Mouse (Mus musculus) spleen, postnatal 4 days (tissue): ENCODE results near the gene Olfr1367.

Source experiments
- DNase-seq, 2 experiments: peaks; one replicate each; pipeline ENCODE4 v3.0.0; 2022; ENCODE audit warnings: low spot score in 2 of 2

Olfr1367 gene

GRCm38 (mm10) chr13:21346610-21347009 lies at the start of gene Olfr1367:
TSS of gene Olfr1367 (plus strand) at chr13:21346910.
- DNase-seq, result no peak

GRCm38 (mm10) chr13:21298557-21298956 lies 48.2 kb upstream of the Olfr1367 start:
- no peak for DNase-seq

GRCm38 (mm10) chr13:21304483-21305066 lies 42.1 kb upstream of the Olfr1367 start:
- no peak for DNase-seq

DNA sequence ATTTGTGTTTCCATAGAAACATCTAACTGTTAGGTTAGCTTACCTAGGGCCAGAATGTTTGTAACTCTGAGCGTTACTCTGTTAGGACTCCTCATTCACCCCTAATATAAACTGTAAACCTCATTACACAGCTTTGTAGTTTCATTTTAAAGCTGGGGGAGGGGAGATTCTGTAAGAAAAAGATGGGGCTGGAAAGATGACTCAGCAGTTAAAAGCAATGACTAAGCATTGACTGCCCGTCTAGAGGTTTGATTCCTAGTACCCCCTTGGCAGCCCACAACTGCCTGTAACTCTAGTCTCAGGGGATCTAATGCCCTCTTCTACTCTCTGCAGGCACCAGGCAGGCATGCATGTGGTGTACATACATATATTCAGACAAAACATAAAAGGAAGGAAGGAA lies 36.9 kb upstream of the Olfr1367 start:
- DNase-seq, result no peak

DNA sequence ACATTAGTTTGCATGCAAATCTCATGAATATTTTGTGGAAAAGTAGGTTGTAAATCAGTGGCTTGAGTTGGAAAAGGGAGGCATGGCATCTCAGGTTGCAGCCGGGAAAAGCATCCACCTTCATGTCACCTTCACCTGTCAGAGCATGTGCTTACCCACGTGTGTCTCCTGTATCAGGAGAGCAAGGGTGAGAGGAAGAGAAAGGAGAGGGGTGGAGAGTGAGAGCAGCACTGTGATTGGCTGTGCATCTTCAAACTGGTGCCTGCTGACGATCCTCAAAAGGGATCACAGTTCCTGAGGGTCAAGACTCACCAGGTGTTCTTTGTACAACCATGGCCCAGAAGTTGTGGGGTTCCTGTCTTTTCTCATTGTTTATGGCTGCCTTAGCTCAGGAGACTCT lies 34.8 kb upstream of the Olfr1367 start, which contains the start of gene Gpx6:
Gene Gpx6 (plus strand): TSS at position 200 of the 400 bp plus-strand sequence.
- DNase-seq, result no peak

DNA sequence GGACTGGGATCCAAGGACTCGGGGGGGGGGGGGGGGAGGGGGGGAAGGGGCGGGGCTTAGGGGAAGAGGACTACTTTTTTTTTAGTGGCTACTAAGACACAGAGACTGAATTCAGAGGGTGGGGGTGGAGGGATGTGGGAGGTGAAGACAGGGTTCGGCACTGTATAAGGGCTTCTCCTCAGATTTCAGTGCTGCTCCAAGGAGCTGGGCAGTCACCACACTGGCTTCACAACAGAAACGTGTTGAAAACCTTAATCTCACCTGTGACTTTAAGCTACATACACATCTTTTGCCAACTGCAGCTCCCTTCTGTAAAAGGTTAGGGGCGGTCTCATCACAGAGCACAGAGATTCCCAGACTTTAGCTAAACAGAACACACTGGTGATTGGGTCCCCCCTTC lies 33.9 kb upstream of the Olfr1367 start:
- no peak for DNase-seq

GRCm38 (mm10) chr13:21313903-21314302 lies 32.8 kb upstream of the Olfr1367 start:
- no peak for DNase-seq

- no peak for DNase-seq
Observed at GRCm38 (mm10) chr13:21320262-21320661, 26.4 kb upstream of the Olfr1367 start.

DNA sequence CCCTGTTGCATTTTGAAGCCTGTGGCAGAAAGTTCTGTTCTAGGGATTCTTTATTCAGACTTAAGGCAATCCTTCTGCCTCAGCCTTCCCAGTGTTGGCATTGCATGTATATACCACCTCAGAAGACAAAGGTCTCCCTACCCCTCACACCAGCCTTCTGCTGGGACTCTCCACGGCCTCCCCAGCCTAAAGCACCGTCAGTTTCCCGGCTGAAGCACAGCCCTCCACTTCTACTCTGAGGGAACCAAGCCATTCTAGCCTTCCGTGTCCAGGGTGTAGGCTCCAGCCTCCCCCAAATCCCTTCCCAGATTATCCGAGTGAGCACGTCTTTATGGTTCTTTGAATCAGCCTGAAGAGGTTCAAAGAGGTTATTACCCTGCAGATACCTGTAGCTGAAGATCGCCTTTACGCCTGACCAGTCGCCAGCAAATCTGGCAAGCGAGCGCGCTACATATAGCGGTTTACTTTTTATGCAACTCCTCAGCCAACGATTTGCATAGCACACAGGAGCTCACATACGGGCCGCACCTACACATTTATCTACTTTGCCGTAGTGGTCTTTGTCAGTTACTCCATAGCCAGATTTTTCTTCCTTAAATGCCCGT lies 24.7 kb upstream of the Olfr1367 start:
- DNase-seq, result no peak

DNA sequence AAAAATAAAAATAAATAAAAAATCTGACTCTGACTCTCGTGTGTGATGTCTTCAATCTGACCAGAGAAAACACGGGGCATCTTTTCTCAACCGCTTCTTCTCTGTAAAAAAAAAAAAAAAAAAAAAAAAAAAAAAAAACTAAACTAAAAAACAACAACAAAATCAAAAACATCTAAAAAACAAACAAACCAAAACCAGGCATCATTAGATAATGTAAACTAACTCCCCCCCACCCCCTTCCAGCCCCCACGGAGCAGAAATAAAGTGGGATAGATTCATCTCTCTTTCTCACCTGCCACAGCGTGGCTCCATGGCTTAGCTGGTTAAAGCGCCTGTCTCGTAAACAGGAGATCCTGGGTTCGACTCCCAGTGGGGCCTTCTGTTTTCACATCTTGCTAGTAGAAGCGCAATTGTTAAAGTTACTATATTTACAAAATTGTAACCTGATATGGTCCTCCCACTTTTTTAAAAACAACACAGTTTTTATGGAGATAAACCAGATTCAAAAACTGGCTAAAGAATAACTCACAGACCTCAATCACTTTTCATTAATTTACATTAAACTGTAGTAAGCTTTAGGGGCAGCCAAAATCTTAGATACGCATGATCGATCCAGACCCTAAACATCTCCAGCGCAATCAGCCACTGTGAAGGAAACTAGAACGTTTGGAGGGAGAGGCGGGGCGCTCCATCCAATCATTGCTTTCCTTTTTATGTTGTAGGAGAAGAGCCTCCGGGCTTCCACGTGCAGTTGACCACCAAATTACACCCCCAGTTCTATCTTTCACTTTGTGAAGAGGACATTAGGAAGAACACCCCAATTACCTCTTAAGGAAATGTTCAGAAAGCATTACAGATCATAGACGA lies 24.0 kb upstream of the Olfr1367 start:
- no peak for DNase-seq

DNA sequence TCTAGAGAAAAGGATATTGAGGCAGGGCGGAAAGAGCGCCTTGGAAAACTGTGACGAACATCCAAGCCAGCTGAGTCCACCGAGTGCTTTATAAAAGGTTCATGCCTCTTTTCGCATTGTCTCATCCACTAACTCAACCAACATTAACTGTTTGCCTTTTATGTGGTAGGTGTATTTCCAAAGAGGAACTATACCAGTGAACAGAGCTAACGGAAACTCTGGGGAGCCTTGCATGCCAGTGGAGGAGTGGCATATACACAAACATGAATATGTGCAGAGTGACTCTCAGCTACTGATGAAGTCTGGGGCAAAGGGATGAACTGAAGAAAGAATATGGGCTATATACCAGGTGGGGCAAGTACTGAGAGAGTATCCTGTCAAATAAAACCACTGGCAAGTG lies 23.3 kb upstream of the Olfr1367 start:
- no peak for DNase-seq

- DNase-seq, result no peak
Observed at GRCm38 (mm10) chr13:21326191-21326590, 20.5 kb upstream of the Olfr1367 start.

GRCm38 (mm10) chr13:21326657-21327211 lies 20.0 kb upstream of the Olfr1367 start:
- DNase-seq, result peak; percentile 53 to 80

GRCm38 (mm10) chr13:21327424-21327823 lies 19.3 kb upstream of the Olfr1367 start:
- peak in 1 of 2 experiments; percentile 47 for DNase-seq

DNA sequence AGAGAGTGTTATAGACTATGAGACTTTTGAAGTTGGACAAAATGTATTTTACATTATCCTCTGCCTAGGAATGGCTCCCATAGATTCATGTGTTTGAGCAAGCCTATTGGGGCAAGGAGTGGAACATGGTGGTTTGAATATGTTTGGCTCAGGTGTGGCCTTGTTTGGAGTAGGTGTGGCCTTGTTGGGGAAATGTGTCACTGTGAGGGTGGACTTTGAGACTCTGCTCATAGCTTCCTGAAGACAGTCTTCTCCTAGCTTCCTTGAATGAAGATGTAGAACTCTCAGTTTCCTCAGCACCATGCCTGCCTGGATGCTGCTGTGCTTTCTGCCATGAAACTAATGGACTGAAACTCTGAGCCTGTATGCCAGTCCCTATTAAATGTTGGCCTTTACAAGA lies 3.9 kb downstream of the Olfr1367 start:
- no peak for DNase-seq

- DNase-seq, result peak; percentile 78 to 82
Observed at GRCm38 (mm10) chr13:21362621-21363248, 16.0 kb downstream of the Olfr1367 start, which contains the start of gene Zscan12. TSS of gene Zscan12 (plus strand) at chr13:21362820.

- DNase-seq, result no peak
Observed at GRCm38 (mm10) chr13:21363719-21364118, 17.0 kb downstream of the Olfr1367 start.

- no peak for DNase-seq
Observed at GRCm38 (mm10) chr13:21366635-21367034, 19.9 kb downstream of the Olfr1367 start.

GRCm38 (mm10) chr13:21372700-21373099 lies 26.0 kb downstream of the Olfr1367 start:
- DNase-seq, result no peak

GRCm38 (mm10) chr13:21377773-21378172 lies 31.1 kb downstream of the Olfr1367 start:
- DNase-seq, result no peak

DNA sequence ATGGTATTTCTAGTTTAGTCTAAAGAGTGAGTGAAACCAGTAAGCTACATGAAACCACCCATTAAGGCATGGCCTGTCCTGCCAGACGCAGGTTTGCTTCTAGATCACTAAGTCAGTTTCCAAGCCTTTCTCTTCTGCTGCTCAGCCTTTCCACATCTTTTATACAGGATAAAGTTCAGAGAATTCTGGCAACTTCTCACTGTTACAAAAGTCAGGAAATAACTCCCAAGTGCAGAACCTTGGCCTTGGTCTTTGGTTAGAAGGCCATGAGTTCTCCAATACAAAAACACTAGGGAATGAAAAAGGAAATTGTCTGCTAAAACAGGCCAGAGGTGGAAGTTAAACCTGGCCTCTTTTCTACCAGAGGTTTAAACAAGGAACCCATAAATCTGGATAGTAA lies 48.5 kb downstream of the Olfr1367 start:
- DNase-seq, result no peak

DNA sequence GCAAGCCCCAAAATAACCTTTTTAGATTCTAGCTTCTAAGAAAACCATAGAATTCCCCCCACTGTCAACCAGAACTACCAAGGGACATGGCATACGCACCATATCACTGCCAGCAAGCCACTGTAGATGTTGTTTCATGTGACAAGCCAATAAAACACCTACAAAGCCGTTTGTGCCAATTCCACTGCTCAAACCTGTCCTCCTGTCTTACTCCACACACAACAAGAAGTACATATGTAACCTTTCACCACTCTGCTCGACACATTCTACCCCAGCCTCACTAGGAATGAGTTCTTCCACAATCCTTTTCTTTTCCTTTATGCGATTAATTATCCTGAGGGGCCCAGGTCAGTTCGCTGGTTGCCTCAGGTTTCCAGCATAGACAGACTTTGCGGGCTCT lies 48.9 kb downstream of the Olfr1367 start:
- DNase-seq, result no peak
